Mouse (Mus musculus): ENCODE measurements around the gene St5.

The St5 gene

DNA sequence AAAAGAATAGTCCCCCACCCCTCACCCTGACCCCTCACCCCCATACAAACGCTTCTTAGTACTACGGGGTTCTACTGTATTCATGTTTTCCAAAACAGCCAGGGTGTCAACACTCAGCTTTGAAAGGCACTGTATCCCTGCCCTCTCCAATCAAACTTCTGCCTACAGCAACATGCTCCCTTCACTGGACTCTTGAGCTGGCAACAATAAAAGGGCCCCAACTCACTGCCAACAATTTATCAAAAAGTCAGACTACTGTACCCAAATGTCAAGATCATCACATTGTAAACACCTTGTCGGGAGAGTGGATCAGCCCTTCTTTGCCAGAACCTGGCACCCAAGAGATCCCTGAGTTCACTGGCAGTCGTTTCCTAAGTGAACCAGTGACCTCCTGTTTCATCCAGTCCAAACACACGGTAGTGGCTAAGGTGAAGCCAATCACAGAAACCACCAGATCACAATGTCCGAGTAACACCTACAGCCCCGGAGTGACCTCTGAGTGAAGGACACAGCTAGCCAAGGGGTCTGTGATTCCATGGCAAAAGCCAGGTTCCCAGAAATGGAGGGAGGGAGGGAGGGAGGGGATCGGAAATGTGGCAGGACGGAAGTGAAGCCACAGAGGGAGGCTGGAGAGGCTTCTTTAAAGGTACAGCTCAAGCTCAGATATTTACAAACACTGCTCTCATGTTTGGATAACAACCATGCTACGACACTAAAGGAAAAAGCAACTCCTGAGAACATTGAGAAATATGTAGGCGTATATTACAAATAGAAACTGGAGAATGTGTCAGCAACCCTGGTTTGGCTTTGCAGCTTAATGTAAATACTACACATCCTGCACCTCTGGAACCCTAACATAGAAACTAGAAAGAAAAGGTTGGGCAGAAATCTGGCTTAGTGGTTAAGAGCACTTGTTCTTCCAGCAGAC lies 136.3 kb downstream of the St5 start:
- DNase-seq (ENCODE audit: low read depth, low spot score), result no peak

DNA sequence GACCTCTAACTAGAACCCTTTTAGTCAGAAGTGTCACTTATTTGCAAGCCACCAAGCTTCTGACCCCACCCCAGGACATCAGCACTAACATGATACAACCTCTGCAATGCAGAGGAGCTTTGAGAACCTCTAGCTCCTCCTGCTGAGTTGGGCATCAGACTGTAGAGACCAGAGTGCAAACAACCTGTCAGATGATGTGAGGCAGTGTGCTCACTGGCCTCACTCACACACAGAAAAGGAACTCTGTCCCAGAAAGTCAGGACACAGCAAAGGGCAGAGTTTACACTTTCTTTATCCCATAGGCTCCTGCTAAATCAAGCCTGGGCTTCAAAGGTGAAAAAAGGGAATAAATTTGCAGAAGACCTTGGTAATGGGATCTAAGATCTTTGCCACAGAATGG lies 137.1 kb downstream of the St5 start:
- no peak for DNase-seq (ENCODE audit: low read depth, low spot score)

DNA sequence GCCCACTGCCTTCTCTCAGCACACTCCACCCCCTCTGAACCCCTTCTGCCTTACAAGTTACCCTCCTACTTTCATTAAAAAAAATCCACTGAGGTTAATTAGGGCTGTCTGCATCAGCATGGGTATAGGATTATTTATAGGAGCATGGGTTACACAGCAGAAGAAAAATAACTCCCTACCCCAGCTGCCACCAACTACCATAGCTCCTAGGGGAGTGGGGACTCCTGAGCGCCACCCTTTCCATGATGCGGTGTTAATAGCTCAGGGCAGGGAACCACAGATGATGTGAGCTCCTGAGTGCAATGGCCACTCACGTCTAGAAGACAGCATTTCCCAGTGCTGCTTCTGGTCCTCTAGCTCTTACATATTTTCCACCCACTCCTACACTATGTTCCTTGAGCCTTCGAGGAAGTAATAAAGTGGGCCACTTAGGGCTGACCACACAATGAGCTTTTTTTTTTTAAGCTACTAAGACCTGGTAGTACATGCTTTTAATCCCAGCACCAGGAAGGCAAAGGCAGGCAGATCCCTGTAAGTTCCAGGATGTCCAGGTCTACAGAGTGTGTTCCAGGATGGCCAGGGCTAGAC lies 139.5 kb downstream of the St5 start:
- no peak for DNase-seq (ENCODE audit: low read depth, low spot score)

DNA sequence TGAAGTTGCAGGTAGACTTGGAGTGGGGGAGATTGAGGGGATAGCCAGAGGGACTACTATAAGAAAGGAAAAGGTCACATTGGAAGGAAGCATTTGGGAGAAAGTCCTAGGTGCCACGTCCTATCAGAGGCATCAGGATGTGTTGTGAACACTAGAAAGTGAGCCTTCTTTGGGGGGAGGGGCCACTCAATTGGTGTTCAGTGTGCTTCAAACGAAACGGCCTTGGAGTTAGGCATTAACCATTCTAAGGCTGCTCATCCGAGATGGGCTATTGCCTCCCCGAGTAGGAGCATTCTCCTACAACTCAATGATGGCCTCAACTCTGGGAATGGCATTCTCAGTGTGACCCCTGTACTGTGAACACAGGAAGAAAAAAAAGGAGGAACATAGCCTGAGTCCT lies 140.7 kb downstream of the St5 start:
- DNase-seq (ENCODE audit: low read depth, low spot score), result no peak

DNA sequence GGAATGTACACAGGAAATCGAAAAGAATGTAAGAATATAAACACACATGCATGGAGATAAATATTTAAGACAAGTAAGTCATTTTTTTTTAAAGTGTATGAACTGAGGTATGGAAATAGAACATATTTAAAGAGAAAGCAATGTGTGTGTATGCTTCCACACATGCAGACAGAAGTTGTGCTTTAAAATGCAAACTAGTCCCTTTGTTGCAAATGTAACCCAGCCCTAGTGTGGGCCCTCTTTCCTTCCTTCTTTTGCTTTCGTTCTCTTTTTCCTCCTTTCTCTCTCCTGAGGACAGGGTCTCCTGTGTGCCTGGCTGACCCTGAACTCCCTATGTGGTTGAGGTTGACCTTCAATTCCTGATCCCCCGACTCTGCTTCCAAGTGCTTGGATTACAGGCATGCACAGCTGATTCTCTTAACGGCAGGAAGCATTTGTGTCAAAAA lies 141.2 kb downstream of the St5 start:
- DNase-seq (ENCODE audit: low read depth, low spot score), result no peak

GRCm38 (mm10) chr7:109561466-109562153 lies 141.8 kb downstream of the St5 start:
- no peak for DNase-seq (ENCODE audit: low read depth, low spot score)

GRCm38 (mm10) chr7:109559536-109559935 lies 143.9 kb downstream of the St5 start:
- no peak for DNase-seq (ENCODE audit: low read depth, low spot score)

DNA sequence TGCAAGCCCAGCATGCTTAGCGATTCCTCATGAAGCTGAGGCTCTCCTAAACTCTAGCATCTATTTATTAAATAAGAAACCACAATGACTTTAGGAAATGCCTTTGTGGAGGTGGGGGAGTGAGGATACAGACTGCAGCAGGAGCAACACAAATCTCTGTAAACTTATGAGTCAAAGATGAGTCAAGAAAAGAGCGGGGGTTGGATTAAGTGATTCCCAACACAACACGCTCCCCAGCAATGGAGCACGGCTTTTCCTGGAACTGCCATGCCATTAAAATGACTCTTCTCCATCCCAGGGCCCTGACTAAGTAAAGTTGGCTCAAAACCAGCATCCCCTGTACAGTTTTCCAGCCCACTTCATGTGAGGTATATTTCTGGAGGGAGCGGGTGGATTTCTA lies 156.7 kb downstream of the St5 start:
- no peak for DNase-seq (ENCODE audit: low read depth, low spot score)

GRCm38 (mm10) chr7:109546186-109546585 lies 157.2 kb downstream of the St5 start:
- DNase-seq (ENCODE audit: low read depth, low spot score), result no peak

GRCm38 (mm10) chr7:109545255-109545993 lies 158.0 kb downstream of the St5 start:
- DNase-seq (ENCODE audit: low read depth, low spot score), result no peak

DNA sequence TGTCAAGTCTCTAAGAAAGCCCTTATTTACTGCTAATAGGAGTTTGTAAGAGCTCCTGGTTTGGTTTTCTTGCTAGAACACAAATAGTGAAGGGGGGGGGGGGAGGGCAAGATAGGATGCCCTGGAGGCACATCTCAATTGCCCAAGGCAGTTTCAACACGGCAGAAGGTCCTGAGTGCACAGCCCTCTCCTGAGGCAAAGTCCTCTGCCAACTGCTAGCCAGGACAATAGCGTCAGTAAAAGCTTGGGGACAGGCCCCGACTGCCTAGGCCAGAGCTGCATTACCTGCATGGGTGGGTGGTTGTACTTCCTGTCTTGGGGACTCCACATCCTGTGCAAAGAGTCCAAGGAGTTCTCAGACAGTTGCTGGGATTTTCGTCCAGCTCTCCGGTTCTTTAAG lies 158.6 kb downstream of the St5 start:
- no peak for DNase-seq (ENCODE audit: low read depth, low spot score)

GRCm38 (mm10) chr7:109542364-109542628 lies 161.1 kb downstream of the St5 start:
- DNase-seq (ENCODE audit: low read depth, low spot score), result no peak

GRCm38 (mm10) chr7:109541609-109542363 lies 161.6 kb downstream of the St5 start:
- no peak for DNase-seq (ENCODE audit: low read depth, low spot score)

DNA sequence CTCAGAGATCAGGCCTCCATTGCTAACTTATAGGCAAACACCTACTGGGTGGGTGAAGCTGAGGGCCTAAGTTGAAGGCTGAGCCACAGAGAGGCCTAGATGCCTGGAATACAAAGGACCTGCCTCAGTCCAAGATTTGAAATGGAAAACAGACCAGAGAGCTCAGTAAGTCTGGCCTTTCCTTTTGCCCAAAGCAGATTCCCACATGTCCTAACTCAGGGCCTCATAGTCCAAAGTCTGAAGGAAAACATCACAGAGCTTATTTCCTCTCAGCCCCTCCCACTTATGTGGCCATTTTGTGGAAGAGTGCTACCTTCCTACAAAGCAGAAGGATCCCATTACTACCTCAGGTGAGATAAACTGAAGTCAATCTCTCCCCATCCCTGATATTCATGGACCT lies 162.5 kb downstream of the St5 start:
- no peak for DNase-seq (ENCODE audit: low read depth, low spot score)

- DNase-seq (ENCODE audit: low read depth, low spot score), result no peak
Observed at GRCm38 (mm10) chr7:109536451-109536946, 166.9 kb downstream of the St5 start.

DNA sequence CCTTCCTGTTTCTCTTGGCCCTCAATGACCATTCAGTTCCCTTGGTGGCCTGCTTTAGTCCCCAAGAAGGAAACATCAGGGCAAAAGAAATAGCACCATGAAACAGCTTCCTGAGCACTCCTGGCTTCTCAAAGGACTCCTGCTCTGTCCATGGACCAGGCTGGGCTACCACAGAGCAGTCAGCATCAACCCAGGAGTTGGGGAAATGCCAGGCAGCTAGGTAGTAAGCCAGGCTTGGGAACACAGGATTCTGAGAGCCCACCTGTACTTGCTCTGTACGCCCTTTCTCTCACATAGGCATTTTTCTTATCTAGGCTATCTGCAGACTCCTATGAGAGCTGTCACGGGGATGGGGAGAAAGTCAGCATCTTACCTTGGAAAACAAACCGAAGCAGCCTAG lies 168.5 kb downstream of the St5 start:
- DNase-seq (ENCODE audit: low read depth, low spot score), result no peak

DNA sequence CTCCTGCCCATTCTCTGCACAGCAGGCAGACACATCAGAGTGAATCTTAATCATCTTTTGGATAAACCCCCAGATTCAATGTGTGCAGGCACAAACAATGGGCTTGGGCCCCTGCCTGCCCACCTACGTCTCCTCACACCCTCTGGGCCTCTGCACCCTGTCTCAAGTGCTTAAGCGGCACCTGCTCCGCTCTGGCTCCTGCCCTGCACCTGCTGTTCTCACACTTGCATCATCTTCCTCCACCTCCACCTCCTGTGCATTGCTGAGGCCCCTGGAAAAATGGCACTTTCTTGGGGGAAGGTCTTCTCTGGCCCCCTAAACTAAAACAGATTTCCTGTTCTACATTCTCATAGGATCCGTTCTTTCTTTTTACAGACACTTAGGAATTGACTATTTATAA lies 169.5 kb downstream of the St5 start:
- no peak for DNase-seq (ENCODE audit: low read depth, low spot score)

- DNase-seq (ENCODE audit: low read depth, low spot score), result no peak
Observed at GRCm38 (mm10) chr7:109533129-109533528, 170.3 kb downstream of the St5 start.

DNA sequence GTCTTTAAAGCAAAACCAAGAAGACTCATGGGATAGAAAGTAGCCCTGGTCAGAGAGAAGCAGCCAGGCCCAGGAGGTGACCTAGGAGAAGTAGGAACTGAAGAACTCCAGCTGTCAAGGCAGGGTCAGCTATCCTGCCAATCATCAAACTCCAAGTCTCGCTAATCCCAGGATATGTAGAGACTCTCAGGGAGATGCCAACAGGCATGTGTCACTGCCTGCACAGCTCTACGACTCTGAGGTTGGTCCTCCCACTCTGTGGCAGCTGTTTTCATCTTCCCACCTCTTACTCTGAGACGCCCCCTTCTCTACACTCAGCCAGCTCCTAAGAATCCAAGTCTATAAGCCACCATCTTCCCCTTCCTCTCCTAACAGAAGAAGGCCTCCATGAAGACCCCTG lies 170.7 kb downstream of the St5 start:
- no peak for DNase-seq (ENCODE audit: low read depth, low spot score)

GRCm38 (mm10) chr7:109531501-109531900 lies 171.9 kb downstream of the St5 start:
- no peak for DNase-seq (ENCODE audit: low read depth, low spot score)

- no peak for DNase-seq (ENCODE audit: low read depth, low spot score)
Observed at GRCm38 (mm10) chr7:109529741-109530140, 173.7 kb downstream of the St5 start.

All from WW6 (cell line).